Mouse (Mus musculus) left cerebral cortex, adult 11 months (tissue): Measurements from ENCODE around the gene Vma21.
A peak's percentile ranks its signal among the peaks of the same experiment; 100 is the strongest.

Experiments
- DNase-seq: peaks from one replicate; pipeline ENCODE4 v3.0.0; 2022; ENCODE audit warnings: low spot score

The Vma21 gene

DNA sequence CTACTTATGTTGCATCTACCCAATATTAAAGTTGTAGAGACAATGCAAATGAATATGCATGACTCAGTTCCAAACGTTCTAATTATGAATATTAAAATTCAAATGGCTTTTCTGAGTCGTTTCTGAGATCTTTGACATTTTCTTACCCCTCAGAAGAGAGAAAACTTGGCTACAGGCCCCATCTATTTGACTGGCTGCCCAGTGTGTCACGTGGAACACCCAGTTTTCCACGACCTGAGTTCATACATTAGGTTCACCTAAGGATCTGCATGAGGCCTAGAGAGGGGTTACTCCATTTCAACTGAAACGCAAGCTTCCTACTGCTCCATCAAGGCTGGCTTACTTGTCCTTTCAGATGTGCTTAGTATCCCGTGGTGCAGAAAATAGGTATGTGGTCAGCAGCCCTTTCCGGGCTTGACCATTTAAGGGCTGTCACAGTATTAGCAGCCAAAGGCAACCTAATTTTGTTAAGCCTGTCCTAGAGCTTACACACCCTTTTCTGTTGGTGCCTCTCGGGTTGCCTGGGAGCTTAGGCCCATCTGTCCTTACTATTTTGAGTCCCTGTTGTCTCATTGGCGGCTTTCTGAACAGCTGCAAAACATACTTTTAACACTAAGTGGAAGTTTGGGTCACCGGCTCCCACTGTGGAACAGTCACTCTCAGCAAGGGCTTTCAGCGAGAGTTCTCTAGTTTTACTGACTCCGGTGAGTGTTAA is at the start of gene Vma21:
Vma21 (plus strand) TSS at position 294 of the 715 bp plus-strand sequence.
- DNase-seq = no peak

- no peak for DNase-seq
Observed at GRCm38 (mm10) chrX:71767909-71768308, 47.8 kb upstream of the Vma21 start.

DNA sequence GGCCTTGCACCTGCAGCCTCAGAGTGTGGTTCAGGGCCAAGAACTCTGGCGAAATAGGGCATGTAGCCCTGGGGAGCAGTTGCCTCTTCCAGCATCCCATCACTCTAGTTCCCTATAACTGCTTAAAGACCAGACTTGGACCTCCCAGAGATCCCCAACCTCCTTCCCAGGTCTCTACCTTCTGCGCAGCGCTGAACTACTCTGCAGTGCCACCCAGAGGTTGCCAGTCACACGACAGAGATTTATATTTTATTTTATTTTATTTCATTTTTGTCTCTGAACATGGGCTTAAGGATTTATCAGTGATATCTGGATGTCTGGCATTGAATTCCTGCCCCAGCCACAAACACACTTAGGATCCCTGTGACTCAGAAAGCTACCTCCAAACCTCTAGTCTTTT is 24.6 kb upstream of the Vma21 start:
- no peak for DNase-seq

DNA sequence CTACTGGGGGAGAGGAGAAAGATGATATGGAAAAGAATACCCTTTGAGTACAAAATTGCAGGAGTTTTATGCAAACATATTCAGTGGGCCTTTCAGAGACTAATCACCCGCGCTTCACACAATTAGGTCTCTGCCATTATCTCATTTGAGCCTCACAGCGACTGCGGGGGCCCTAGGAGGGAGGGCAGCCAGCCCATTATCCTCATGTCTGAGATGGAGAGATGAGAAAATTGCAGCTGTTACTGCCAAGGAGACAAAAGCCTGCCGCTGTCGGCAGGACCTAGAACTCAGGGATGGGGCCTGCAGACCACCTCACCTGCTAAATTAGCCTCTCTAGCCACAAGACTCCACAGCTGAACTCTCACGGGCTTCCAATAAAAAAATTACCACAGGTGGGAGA is 18.0 kb upstream of the Vma21 start:
- no peak for DNase-seq

DNA sequence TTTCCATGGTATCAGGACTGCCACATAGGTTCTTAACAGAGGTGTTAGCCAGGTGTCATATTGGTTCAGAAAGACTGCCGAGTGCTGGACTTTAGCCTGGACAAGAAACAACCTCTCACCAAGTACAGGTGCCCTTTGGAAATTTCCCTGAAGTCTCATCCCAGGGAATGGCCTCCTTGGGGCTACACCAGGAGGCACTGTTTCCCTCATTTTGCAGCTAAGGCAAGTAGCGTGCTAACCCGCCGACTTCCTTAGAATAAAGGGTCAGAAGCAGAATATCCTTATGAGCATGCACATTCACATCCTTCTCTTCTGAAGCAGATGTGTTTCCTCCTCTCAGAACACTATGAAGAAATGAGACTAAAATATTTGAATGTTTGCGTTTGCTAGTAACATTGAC is 16.8 kb upstream of the Vma21 start:
- no peak for DNase-seq

DNA sequence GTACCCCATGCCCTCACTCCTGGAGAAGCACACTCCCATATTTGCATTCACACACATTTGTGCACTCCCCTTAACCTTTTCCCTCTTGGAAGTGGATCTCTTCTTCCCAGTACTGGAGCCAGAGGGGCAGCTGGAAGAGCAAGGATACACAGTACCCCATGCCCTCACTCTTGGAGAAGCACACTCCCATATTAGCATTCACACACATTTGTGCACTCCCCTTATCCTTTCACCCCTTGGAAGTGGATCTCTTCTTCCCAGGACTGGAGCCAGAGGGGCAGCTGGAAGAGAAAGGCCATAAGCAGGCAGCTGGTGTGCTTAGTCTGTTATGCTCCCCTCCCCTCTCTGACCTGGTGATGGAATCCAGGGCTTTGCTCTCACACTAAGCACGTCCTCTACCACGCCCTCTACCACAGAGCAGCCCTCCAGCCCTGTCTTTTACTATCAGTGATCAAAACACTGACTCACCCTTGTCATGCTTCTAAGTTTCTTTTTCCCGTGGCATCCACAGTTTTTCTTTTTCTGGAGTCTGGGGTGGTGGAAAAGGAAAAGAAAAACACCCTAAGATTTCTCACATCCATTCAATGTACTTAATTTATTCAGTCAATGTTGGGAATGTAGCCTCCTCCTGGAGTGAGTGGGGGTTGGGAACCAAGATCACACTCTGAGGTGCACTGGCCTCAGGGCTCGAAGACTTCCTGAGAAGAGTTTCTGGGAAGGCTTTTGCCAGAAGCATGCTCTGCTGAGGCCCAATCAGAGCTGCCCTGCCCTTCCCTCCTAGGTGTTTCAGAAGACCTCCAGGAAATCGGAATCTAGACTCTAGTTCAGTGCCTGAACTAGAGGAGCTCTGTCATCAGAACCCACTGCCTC is 3.5 kb upstream of the Vma21 start:
- no peak for DNase-seq

DNA sequence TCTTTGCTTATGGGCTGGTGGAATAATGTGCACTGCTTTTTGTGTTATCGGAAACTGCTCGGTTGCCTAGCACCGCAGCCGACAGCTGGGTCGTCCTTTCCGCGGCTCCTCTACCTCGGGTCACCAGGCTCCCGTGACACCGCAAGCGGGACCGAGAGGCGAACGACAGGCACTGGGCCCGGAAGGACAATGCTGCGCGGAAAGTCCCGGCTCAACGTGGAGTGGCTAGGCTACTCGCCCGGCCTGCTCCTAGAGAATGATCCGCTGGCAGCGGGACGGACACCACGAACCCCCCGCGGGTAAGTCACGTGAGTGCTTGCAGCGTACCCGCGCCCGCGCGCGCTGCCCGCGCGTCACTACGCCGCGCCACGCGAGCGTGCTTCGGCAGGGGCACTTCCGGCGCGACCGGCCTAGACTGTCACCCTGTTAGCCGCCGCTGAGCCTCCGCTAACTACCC is 705 bp downstream of the Vma21 start:
- DNase-seq = peak; percentile 80

DNA sequence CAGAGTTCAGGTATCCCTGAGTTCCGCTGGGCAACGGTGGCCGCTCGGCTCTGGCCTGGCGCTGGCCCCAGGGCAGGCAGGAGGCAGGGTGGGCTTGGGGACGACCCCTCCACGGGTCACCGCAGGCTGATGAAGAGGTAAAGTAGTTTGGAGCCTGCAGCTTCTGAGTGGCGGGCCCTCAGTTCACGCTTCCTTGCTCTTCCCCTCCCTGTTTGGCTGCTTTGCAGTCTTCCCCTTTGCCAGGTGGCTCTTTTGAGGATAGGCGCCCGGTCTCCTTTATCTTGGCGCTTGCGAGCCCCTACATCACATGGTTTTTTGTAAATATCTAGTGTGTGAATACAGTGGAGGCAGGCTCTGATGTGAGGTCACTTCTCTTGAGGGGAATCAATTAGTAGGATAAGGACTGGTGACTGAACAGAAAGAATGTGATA is 1.2 kb downstream of the Vma21 start:
- DNase-seq = no peak

- no peak for DNase-seq
Observed at GRCm38 (mm10) chrX:71838911-71839310, 23.2 kb downstream of the Vma21 start.

DNA sequence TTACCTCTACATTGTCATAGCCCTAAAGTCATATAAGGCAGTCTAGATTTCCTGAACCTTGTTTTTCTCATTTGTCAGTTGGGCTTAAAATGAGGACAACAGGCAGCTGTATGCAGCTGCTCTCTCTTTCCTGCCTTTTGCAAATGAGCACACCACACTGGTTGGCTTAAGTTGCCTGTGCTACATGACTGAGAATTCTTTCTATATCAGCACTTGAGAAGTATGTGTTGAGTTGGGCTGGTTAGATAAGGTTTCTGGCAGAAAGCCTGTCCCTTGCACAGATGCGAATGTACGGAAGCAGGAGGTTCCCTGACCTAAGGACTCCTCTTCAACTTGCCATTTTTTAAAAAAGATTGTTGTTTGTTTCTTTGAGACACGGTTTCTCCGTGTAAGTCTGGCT is 31.0 kb downstream of the Vma21 start:
- no peak for DNase-seq

GRCm38 (mm10) chrX:71853798-71854197 is 38.1 kb downstream of the Vma21 start:
- DNase-seq = no peak
